Mouse (Mus musculus): ENCODE measurements around the gene Trim66. TPM values are rescaled to one million over a fixed set of nuclear protein-coding genes. Genes with fewer than 3 reads are reported as not detected.

The Trim66 gene
- polyA plus RNA-seq, 1 experiment = 0.06 TPM

- no peaks in the 10 kb centered on the region for H3K36me3 ChIP-seq (ENCODE audit: control insufficient read depth, insufficient read depth, low read length)
- WGBS = 27% methylated on average over 10 of the region's 10 CpGs
- no peak overlapping the region for H3K27ac ChIP-seq (ENCODE audit: insufficient read depth, low read length)
- no peak overlapping the region for H3K4me3 ChIP-seq (ENCODE audit: extremely low read depth, insufficient read depth, insufficient read length)
- no peaks in the 10 kb centered on the region for H3K27me3 ChIP-seq (ENCODE audit: control insufficient read depth, insufficient read depth, low read length)
- TF ChIP-seq CTCF (IDR thresholded peaks at IDR 0.05; ENCODE audit: extremely low read depth, insufficient read depth, insufficient read length, insufficient replicate concordance) = no peak
- no peak for TF ChIP-seq POLR2A (IDR thresholded peaks at IDR 0.05; ENCODE audit: low read depth, low read length)
- H3K4me1 ChIP-seq (ENCODE audit: control insufficient read depth, insufficient read depth, insufficient read length) = peaks cover 4% of the 10 kb centered on the region; the same call in 1 of the 2 replicates
- DNase-seq (ENCODE audit: low read depth in 1 of 2, low spot score in 2 of 2) = no peak
Measured at GRCm38 (mm10) chr7:109541609-109542363, 33.9 kb upstream of the Trim66 start.

DNA sequence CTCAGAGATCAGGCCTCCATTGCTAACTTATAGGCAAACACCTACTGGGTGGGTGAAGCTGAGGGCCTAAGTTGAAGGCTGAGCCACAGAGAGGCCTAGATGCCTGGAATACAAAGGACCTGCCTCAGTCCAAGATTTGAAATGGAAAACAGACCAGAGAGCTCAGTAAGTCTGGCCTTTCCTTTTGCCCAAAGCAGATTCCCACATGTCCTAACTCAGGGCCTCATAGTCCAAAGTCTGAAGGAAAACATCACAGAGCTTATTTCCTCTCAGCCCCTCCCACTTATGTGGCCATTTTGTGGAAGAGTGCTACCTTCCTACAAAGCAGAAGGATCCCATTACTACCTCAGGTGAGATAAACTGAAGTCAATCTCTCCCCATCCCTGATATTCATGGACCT, 33.0 kb upstream of the Trim66 start:
- no peak for TF ChIP-seq CTCF (IDR thresholded peaks at IDR 0.05; ENCODE audit: extremely low read depth, insufficient read depth, insufficient read length, insufficient replicate concordance)
- Histone ChIP-seq H3K4me3 (ENCODE audit: extremely low read depth, insufficient read depth, insufficient read length) (no peak overlapping the region), H3K27ac (ENCODE audit: insufficient read depth, low read length) (no peak overlapping the region), H3K36me3 (ENCODE audit: control insufficient read depth, insufficient read depth, low read length) (no peaks in the 10 kb centered on the region), H3K4me1 (ENCODE audit: control insufficient read depth, insufficient read depth, insufficient read length) (peaks cover 4% of the 10 kb centered on the region; the same call in 1 of the 2 replicates), H3K27me3 (ENCODE audit: control insufficient read depth, insufficient read depth, low read length) (no peaks in the 10 kb centered on the region)
- DNase-seq (ENCODE audit: low read depth in 1 of 2, low spot score in 2 of 2) = no peak

DNA sequence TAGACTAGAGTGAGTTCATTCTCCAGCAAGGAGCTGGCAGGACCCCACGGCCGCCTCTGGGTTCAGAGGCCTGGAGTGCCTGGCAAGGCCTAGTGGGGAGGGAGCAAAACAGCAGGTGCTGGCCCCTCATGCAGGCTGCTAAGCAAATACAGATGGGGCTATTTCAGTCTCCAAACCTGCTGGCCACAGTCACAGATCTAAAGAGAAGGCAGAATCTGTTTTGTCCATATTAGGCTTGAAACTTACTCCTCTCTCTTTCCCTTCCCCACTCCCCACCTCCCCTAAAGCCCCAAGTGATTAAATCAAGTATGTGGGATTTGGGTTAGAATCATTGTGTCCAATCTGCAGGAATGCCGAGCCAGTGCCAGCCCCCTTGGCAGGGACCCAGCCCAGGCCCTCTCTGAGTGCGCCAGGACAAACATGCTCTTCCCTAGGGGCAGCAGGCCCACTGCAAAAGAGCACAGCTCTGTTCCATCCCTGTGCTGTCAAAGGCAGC, 28.6 kb upstream of the Trim66 start:
- Histone ChIP-seq H3K36me3 (ENCODE audit: control insufficient read depth, insufficient read depth, low read length) (no peaks in the 10 kb centered on the region), H3K4me1 (ENCODE audit: control insufficient read depth, insufficient read depth, insufficient read length) (no peaks in the 10 kb centered on the region), H3K27me3 (ENCODE audit: control insufficient read depth, insufficient read depth, low read length) (no peaks in the 10 kb centered on the region), H3K4me3 (ENCODE audit: extremely low read depth, insufficient read depth, insufficient read length) (no peak overlapping the region), H3K27ac (ENCODE audit: insufficient read depth, low read length) (no peak overlapping the region)
- TF ChIP-seq POLR2A (IDR thresholded peaks at IDR 0.05; ENCODE audit: low read depth, low read length) = no peak
- no peak for DNase-seq (ENCODE audit: low read depth in 1 of 2, low spot score in 2 of 2)
- WGBS = 88% methylated on average over 4 of the region's 4 CpGs

DNA sequence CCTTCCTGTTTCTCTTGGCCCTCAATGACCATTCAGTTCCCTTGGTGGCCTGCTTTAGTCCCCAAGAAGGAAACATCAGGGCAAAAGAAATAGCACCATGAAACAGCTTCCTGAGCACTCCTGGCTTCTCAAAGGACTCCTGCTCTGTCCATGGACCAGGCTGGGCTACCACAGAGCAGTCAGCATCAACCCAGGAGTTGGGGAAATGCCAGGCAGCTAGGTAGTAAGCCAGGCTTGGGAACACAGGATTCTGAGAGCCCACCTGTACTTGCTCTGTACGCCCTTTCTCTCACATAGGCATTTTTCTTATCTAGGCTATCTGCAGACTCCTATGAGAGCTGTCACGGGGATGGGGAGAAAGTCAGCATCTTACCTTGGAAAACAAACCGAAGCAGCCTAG, 27.0 kb upstream of the Trim66 start:
- TF ChIP-seq CTCF (IDR thresholded peaks at IDR 0.05; ENCODE audit: extremely low read depth, insufficient read depth, insufficient read length, insufficient replicate concordance) = no peak
- TF ChIP-seq POLR2A (IDR thresholded peaks at IDR 0.05; ENCODE audit: low read depth, low read length) = no peak
- no peaks in the 10 kb centered on the region for H3K4me1 ChIP-seq (ENCODE audit: control insufficient read depth, insufficient read depth, insufficient read length)
- WGBS = 98% methylated on average over 3 of the region's 3 CpGs
- no peak for DNase-seq (ENCODE audit: low read depth in 1 of 2, low spot score in 2 of 2)
- H3K27me3 ChIP-seq (ENCODE audit: control insufficient read depth, insufficient read depth, low read length) = no peaks in the 10 kb centered on the region
- H3K4me3 ChIP-seq (ENCODE audit: extremely low read depth, insufficient read depth, insufficient read length) = no peak overlapping the region
- H3K36me3 ChIP-seq (ENCODE audit: control insufficient read depth, insufficient read depth, low read length) = no peaks in the 10 kb centered on the region
- no peak overlapping the region for H3K27ac ChIP-seq (ENCODE audit: insufficient read depth, low read length)

DNA sequence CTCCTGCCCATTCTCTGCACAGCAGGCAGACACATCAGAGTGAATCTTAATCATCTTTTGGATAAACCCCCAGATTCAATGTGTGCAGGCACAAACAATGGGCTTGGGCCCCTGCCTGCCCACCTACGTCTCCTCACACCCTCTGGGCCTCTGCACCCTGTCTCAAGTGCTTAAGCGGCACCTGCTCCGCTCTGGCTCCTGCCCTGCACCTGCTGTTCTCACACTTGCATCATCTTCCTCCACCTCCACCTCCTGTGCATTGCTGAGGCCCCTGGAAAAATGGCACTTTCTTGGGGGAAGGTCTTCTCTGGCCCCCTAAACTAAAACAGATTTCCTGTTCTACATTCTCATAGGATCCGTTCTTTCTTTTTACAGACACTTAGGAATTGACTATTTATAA, 26.0 kb upstream of the Trim66 start:
- no peaks in the 10 kb centered on the region for H3K36me3 ChIP-seq (ENCODE audit: control insufficient read depth, insufficient read depth, low read length)
- H3K27ac ChIP-seq (ENCODE audit: insufficient read depth, low read length) = no peak overlapping the region
- no peak for DNase-seq (ENCODE audit: low read depth in 1 of 2, low spot score in 2 of 2)
- TF ChIP-seq CTCF (IDR thresholded peaks at IDR 0.05; ENCODE audit: extremely low read depth, insufficient read depth, insufficient read length, insufficient replicate concordance) = no peak
- TF ChIP-seq POLR2A (IDR thresholded peaks at IDR 0.05; ENCODE audit: low read depth, low read length) = no peak
- no peaks in the 10 kb centered on the region for H3K4me1 ChIP-seq (ENCODE audit: control insufficient read depth, insufficient read depth, insufficient read length)
- WGBS = 95% methylated on average over 4 of the region's 4 CpGs
- no peaks in the 10 kb centered on the region for H3K27me3 ChIP-seq (ENCODE audit: control insufficient read depth, insufficient read depth, low read length)
- no peak overlapping the region for H3K4me3 ChIP-seq (ENCODE audit: extremely low read depth, insufficient read depth, insufficient read length)

- TF ChIP-seq CTCF (IDR thresholded peaks at IDR 0.05; ENCODE audit: extremely low read depth, insufficient read depth, insufficient read length, insufficient replicate concordance) (no peak), POLR2A (IDR thresholded peaks at IDR 0.05; ENCODE audit: low read depth, low read length) (no peak)
- H3K27ac ChIP-seq (ENCODE audit: insufficient read depth, low read length) = no peak overlapping the region
- H3K4me3 ChIP-seq (ENCODE audit: extremely low read depth, insufficient read depth, insufficient read length) = no peak overlapping the region
- no peaks in the 10 kb centered on the region for H3K36me3 ChIP-seq (ENCODE audit: control insufficient read depth, insufficient read depth, low read length)
- H3K27me3 ChIP-seq (ENCODE audit: control insufficient read depth, insufficient read depth, low read length) = no peaks in the 10 kb centered on the region
- H3K4me1 ChIP-seq (ENCODE audit: control insufficient read depth, insufficient read depth, insufficient read length) = no peaks in the 10 kb centered on the region
- 74% methylated on average over 4 of the region's 4 CpGs for WGBS
- DNase-seq (ENCODE audit: low read depth in 1 of 2, low spot score in 2 of 2) = no peak
Measured at GRCm38 (mm10) chr7:109533129-109533528, 25.2 kb upstream of the Trim66 start.

GRCm38 (mm10) chr7:109532691-109533090, 24.8 kb upstream of the Trim66 start:
- no peaks in the 10 kb centered on the region for H3K36me3 ChIP-seq (ENCODE audit: control insufficient read depth, insufficient read depth, low read length)
- 75% methylated on average over 3 of the region's 3 CpGs for WGBS
- TF ChIP-seq CTCF (IDR thresholded peaks at IDR 0.05; ENCODE audit: extremely low read depth, insufficient read depth, insufficient read length, insufficient replicate concordance) (no peak), POLR2A (IDR thresholded peaks at IDR 0.05; ENCODE audit: low read depth, low read length) (no peak)
- no peak overlapping the region for H3K27ac ChIP-seq (ENCODE audit: insufficient read depth, low read length)
- H3K4me3 ChIP-seq (ENCODE audit: extremely low read depth, insufficient read depth, insufficient read length) = no peak overlapping the region
- H3K4me1 ChIP-seq (ENCODE audit: control insufficient read depth, insufficient read depth, insufficient read length) = no peaks in the 10 kb centered on the region
- H3K27me3 ChIP-seq (ENCODE audit: control insufficient read depth, insufficient read depth, low read length) = no peaks in the 10 kb centered on the region
- DNase-seq (ENCODE audit: low read depth in 1 of 2, low spot score in 2 of 2) = no peak
